Mouse (Mus musculus): ENCODE results near the gene Cbfa2t2. TPM values are rescaled to one million over a fixed set of nuclear protein-coding genes. Genes with fewer than 3 reads are reported as not detected.

Gene Cbfa2t2
- polyA plus RNA-seq, 1 experiment from 2014 or later = 43.6 TPM

DNA sequence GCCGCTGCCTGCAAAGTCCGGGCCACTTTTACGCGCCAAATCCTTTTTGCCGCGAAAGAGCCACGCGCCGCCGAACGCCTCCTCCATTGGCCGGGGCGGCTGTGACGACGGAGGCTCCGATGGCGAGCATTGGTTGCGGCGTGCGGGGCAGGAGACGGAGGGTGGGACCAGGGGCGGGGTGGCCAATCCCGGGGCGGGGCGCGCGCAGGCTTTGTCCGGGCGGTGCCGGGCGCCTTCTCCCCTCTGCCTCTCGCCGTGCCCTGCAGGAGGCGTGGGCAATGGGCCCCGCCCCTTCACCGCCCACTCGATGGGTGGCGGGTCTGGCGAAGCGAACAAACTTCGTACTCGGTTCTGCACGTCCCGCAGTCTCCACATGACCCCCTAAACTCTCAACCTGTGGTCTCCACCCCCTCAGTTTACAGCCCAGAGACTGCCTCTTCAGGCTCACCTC, 133.6 kb downstream of the Cbfa2t2 start, which contains the start of gene E2f1:
Gene E2f1 (minus strand): TSS at position 57 of the 451 bp plus-strand sequence.
- Histone ChIP-seq H3K9ac (peak within 1 kb of the TSS; percentile 44), H3K27me3 (no peaks in the 10 kb centered on the region), H3K4me3 (replicated peaks) (peak within 1 kb of the TSS; percentile 77), H3K4me2 (replicated peaks) (peak within 1 kb of the TSS; percentile 77), H3K9me3 (replicated peaks) (no peaks in the 10 kb centered on the region), H3K36me3 (no peaks in the 10 kb centered on the region), H3K4me1 (peaks cover 51% of the 10 kb centered on the region), H3K27ac (replicated peaks) (peak within 1 kb of the TSS; percentile 85)
- under 1% methylated on average over 42 of the region's 44 CpGs for WGBS
- ATAC-seq (ENCODE audit: insufficient number of reproducible peaks, low FRiP score, low TSS enrichment, low read depth) = peak; percentile 97

DNA sequence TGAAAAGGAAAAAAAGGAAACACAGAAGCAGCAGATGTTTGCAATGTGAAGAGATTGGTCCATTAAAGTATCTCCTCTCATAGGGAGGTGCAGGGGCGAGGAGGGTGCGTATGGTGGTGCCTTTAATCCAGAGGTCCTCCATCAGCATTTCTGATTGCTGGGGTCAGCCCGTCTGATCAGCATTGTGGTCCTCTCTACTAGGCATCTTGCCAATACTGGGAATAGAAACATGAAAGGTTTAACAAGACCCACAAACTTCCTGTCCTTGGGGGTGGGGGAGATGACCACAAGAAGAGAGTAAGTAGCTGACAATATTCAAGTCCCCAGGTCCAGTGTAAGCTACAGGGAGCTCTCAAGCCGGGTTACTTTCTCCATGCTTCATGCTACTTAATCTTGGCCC, 134.4 kb downstream of the Cbfa2t2 start:
- H3K4me3 ChIP-seq (replicated peaks) = peak overlapping the region; percentile 77
- H3K9me3 ChIP-seq (replicated peaks) = no peaks in the 10 kb centered on the region
- no peak overlapping the region for H3K9ac ChIP-seq
- peaks cover 51% of the 10 kb centered on the region for H3K4me1 ChIP-seq
- peak overlapping the region; percentile 77; the same call in 1 of the 2 replicates for H3K4me2 ChIP-seq (replicated peaks)
- no peak for ATAC-seq (ENCODE audit: insufficient number of reproducible peaks, low FRiP score, low TSS enrichment, low read depth)
- no peaks in the 10 kb centered on the region for H3K36me3 ChIP-seq
- H3K27ac ChIP-seq (replicated peaks) = peak overlapping the region; percentile 70; the same call in 1 of the 2 replicates
- WGBS = 66% methylated on average over 4 of the region's 4 CpGs
- no peaks in the 10 kb centered on the region for H3K27me3 ChIP-seq

DNA sequence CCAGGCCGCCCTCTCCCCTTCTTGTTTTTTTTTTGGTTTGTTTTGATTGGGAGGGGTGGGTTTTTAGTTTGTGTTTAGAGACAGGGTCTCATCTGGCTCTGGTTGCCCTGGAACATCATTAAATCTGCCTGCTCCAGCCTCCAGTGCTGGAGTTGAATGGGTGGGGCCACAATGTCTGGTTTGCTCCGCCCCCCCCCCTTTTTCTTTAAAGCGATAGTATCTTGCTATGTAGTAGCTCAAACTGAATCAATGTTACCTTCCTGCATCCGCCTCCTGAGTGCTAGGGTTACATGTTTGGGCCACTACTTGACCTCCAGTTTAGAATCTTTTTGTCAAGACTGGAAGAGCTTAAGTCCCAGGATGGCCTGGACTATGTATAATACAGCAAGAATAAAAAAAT, 135.0 kb downstream of the Cbfa2t2 start:
- ATAC-seq (ENCODE audit: insufficient number of reproducible peaks, low FRiP score, low TSS enrichment, low read depth) = no peak
- Histone ChIP-seq H3K4me1 (peaks cover 47% of the 10 kb centered on the region), H3K27me3 (no peaks in the 10 kb centered on the region)

DNA sequence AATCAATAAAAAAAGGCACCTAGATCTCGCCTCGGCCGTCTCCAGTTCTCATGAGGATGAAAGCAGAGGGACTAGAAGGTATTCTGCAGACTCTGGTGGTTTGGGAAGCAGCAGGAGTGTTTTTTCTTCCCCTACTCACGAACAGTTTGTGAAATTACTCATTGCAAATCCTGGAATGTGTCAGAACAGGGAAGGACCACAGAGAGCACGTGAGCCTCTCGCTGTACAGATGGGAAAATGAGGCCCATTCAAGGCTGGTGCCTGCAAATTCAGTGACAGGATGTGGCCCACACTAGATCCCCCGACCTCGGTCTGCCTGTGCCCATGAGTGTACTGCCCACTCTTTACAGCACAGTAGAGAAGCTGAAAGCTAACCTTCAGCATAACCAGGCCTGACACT, 135.7 kb downstream of the Cbfa2t2 start:
- Histone ChIP-seq H3K27me3 (no peaks in the 10 kb centered on the region), H3K9ac (no peak overlapping the region), H3K27ac (replicated peaks) (peak overlapping the region; percentile 77), H3K9me3 (replicated peaks) (no peaks in the 10 kb centered on the region), H3K36me3 (no peaks in the 10 kb centered on the region), H3K4me3 (replicated peaks) (no peak overlapping the region), H3K4me1 (peaks cover 41% of the 10 kb centered on the region), H3K4me2 (replicated peaks) (no peak overlapping the region)
- ATAC-seq (ENCODE audit: insufficient number of reproducible peaks, low FRiP score, low TSS enrichment, low read depth) = no peak
- 46% methylated on average over 8 of the region's 8 CpGs for WGBS

More for the DNA sequence above, 135.0 kb downstream of the Cbfa2t2 start:
- no peaks in the 10 kb centered on the region for H3K36me3 ChIP-seq
- H3K9ac ChIP-seq = no peak overlapping the region
- H3K4me2 ChIP-seq (replicated peaks) = no peak overlapping the region
- WGBS = 80% methylated on average over 4 of the region's 4 CpGs
- no peak overlapping the region for H3K4me3 ChIP-seq (replicated peaks)
- H3K27ac ChIP-seq (replicated peaks) = no peak overlapping the region
- H3K9me3 ChIP-seq (replicated peaks) = no peaks in the 10 kb centered on the region

DNA sequence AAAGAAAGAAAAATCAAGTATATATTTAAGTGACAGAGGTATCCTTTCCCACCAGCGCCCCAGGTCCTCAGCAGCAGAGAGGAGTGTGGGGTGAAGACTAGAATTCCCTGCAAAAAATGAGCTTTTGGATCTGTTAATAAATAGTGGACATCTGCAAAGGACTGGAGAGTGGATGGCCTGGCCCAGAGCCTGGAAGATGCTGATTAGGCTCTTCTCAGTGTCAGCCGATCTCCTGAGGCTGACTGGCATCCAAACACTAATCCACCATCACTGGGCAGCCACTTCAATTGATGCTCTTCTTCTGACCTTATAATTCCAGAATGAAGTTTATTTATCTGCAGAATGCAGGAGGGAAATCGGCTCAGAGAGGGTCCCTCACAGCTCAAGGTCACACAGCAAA, 136.7 kb downstream of the Cbfa2t2 start:
- ATAC-seq (ENCODE audit: insufficient number of reproducible peaks, low FRiP score, low TSS enrichment, low read depth) = no peak
- Histone ChIP-seq H3K27ac (replicated peaks) (no peak overlapping the region), H3K4me2 (replicated peaks) (no peak overlapping the region), H3K9ac (no peak overlapping the region), H3K9me3 (replicated peaks) (no peaks in the 10 kb centered on the region), H3K4me1 (peaks cover 34% of the 10 kb centered on the region), H3K27me3 (no peaks in the 10 kb centered on the region), H3K4me3 (replicated peaks) (no peak overlapping the region), H3K36me3 (no peaks in the 10 kb centered on the region)
- 73% methylated on average over 3 of the region's 3 CpGs for WGBS

DNA sequence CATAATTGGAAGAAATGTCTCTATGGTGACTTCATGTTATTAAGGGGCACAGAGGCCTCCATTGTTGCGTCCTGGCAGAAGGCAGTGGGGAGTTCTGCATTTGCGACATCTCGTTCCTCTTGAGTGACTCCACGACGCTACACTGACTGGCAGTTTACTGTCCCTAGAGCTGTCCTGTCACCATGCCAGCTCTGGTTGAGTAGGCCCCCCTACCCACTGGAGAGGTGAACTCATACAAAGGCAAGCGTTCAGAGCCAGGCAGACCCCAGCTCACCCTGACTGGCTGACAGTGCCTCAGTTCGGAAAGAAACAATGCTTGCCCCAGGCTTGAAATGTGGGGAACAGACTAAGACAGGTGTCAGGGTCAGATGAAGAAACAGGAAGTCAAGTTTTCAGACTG, 138.0 kb downstream of the Cbfa2t2 start:
- Histone ChIP-seq H3K27me3 (no peaks in the 10 kb centered on the region), H3K9ac (no peak overlapping the region), H3K9me3 (replicated peaks) (no peaks in the 10 kb centered on the region), H3K4me1 (peaks cover 22% of the 10 kb centered on the region), H3K27ac (replicated peaks) (no peak overlapping the region), H3K36me3 (no peaks in the 10 kb centered on the region), H3K4me2 (replicated peaks) (no peak overlapping the region), H3K4me3 (replicated peaks) (no peak overlapping the region)
- WGBS = 58% methylated on average over 7 of the region's 7 CpGs
- no peak for ATAC-seq (ENCODE audit: insufficient number of reproducible peaks, low FRiP score, low TSS enrichment, low read depth)

DNA sequence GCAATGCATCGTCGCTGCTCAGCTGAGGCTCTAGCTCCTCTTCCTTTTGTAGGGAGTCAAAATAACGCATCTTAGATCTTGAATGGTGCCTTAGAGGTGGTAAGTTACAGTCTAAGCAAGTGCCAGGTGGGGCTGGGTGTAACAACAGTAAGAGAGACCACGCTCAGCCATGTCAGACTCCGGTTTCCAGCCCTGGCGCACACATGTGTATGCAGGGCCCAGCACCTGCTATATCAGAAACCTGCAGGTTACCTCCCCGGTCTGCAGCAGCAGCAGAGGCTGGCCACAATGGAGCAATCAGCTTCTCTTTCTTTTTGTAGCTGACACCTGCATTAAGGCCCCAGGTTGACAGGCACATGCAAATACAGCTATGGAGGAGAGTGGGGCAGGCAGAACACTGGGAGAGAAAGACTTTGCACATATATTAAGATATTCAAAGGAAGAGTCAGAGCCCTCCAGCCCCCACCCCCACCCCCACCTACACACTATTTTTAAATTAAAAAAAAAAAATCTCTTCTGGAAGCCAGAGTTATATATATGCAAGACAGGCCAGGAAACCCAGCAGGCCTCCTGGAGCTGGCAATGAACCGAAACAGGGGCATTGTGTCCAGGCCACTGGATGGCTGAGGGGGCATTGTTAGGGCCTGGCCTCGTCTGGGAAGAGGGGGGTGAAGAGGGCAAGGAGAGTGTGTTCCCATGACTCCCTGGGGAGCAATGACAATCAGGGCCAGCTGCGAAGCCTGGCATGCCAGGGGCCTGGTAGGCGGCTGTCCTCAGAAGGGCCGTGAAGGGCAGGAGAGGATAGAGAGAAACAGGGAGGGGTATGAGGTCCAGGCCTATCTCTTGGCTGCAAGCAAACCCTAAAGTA, 140.8 kb downstream of the Cbfa2t2 start:
- Histone ChIP-seq H3K27me3 (no peaks in the 10 kb centered on the region), H3K4me2 (replicated peaks) (no peak overlapping the region), H3K27ac (replicated peaks) (no peak overlapping the region), H3K36me3 (no peaks in the 10 kb centered on the region), H3K9ac (no peak overlapping the region), H3K4me1 (0 out of 2 replicates have a peak, but pooled peaks cover under 1% of the 10 kb centered on the region), H3K4me3 (replicated peaks) (no peak overlapping the region), H3K9me3 (replicated peaks) (no peaks in the 10 kb centered on the region)
- 48% methylated on average over 12 of the region's 12 CpGs for WGBS
- ATAC-seq (ENCODE audit: insufficient number of reproducible peaks, low FRiP score, low TSS enrichment, low read depth) = no peak

DNA sequence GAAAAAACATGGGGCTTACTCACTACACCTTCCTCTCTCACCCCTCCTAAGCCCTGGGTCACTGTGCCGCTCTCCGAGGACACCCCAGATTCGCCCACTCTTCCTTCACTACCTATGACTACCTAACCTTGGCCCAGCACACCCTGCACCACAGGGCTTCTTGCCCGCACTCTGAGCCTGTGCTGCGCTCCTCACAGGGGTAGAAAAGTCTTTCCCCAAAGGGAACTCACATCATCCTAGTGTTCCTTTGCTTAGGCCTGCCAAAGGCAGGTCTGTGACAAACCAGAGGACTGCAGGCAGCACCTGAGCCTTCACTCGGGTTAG, 141.4 kb downstream of the Cbfa2t2 start:
- 88% methylated on average over 6 of the region's 6 CpGs for WGBS
- Histone ChIP-seq H3K27me3 (no peaks in the 10 kb centered on the region), H3K9ac (no peak overlapping the region), H3K27ac (replicated peaks) (no peak overlapping the region), H3K4me3 (replicated peaks) (no peak overlapping the region), H3K9me3 (replicated peaks) (no peaks in the 10 kb centered on the region), H3K36me3 (no peaks in the 10 kb centered on the region), H3K4me2 (replicated peaks) (no peak overlapping the region), H3K4me1 (no peaks in the 10 kb centered on the region)
- no peak for ATAC-seq (ENCODE audit: insufficient number of reproducible peaks, low FRiP score, low TSS enrichment, low read depth)

DNA sequence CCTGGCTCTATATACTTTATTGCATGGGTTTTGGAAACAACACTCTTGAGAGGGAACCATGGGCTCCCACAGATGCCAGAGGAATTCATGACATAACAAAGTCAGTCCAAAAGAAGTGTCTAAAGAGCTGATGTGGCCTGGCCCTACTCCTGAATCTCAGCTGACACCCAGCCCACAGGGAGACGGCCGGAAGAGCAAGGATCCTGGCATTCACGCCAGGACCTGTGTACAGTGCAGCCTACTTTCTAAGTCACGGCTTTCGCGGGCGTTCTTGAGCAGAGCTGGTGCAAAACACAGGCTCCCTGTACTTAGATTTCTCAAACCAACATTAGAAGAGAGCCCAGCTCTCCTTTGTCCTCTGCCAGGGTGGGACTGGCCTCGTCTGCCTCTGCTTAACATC, 144.3 kb downstream of the Cbfa2t2 start:
- peaks cover 23% of the 10 kb centered on the region for H3K4me1 ChIP-seq
- no peak overlapping the region for H3K9ac ChIP-seq
- no peak overlapping the region for H3K4me2 ChIP-seq (replicated peaks)
- no peaks in the 10 kb centered on the region for H3K36me3 ChIP-seq
- H3K27ac ChIP-seq (replicated peaks) = no peak overlapping the region
- no peak for ATAC-seq (ENCODE audit: insufficient number of reproducible peaks, low FRiP score, low TSS enrichment, low read depth)
- H3K27me3 ChIP-seq = no peaks in the 10 kb centered on the region
- H3K4me3 ChIP-seq (replicated peaks) = no peak overlapping the region
- 68% methylated on average over 8 of the region's 8 CpGs for WGBS
- H3K9me3 ChIP-seq (replicated peaks) = no peaks in the 10 kb centered on the region

DNA sequence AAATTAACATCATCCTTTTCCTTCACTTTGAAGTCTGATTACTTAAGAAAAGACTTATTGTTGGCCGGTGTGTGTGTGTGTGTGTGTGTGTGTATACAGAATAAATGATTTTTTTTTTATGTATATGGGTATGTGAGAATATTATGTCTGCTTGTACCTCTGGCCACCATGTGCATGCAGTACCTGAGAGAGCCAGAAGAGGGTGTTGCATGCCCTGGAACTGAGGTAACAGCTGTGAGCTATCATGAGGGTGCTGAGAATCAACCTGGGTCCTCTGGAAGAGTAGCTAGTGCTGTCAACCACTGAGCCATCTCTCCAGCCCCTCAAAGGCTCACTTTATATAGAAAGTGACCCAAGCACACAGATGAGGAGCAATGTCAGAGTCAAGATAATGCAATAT, 145.1 kb downstream of the Cbfa2t2 start:
- Histone ChIP-seq H3K27ac (replicated peaks) (no peak overlapping the region), H3K4me2 (replicated peaks) (no peak overlapping the region), H3K4me3 (replicated peaks) (no peak overlapping the region), H3K36me3 (peaks cover 1% of the 10 kb centered on the region; the same call in 1 of the 2 replicates), H3K9me3 (replicated peaks) (no peaks in the 10 kb centered on the region), H3K9ac (no peak overlapping the region), H3K4me1 (peaks cover 26% of the 10 kb centered on the region), H3K27me3 (no peaks in the 10 kb centered on the region)
- WGBS = 94% methylated on average over 1 of the region's 1 CpGs
- no peak for ATAC-seq (ENCODE audit: insufficient number of reproducible peaks, low FRiP score, low TSS enrichment, low read depth)

DNA sequence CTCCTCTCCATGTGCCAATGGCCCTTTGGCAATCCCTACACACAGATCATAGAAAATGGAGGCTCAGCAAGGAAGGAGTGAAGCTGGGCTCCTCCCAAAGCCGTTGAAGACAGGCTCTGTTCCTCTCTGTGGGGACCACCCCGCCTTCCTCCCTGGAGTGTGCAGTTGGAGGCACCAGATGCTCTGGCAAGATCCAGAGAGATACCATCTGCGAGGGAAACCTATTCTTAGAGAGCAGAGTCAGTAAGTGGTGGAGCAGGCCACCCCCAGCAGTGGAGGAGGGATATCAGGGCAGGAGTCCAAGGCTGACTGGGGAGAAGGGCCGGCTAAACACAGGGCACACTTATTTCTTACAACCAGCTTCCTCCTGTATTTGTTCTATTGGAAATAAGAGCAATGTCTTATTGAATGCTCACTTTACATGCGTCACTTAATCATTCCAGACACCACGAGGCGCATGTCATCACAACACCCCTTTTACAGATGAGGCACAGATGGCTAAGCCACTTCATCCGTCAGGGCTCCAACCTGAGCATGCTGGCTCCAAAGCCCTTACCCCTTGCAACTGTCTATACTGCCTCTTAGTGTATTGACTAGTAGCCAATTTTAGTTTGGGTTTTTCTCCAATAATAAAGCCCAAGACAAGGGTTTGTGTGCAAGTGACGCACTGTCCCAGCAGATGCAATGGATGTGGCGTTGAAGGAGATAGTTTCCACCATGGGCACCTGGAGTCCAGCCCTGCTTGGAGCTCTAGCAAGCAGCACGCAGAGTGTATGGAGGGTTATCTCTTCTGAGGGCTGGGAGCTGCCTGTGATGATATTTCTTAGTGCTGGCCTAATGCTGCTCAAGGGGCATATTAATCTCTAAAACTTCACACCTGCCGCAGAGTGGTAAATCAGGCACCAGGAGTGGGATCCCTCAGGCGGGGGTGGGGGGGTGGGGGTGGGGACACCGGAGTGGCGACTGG, 147.9 kb downstream of the Cbfa2t2 start:
- no peak overlapping the region for H3K4me2 ChIP-seq (replicated peaks)
- H3K4me1 ChIP-seq = peaks cover 26% of the 10 kb centered on the region
- no peaks in the 10 kb centered on the region for H3K27me3 ChIP-seq
- ATAC-seq (ENCODE audit: insufficient number of reproducible peaks, low FRiP score, low TSS enrichment, low read depth) = peak; percentile 73
- H3K36me3 ChIP-seq = peaks cover 15% of the 10 kb centered on the region
- 50% methylated on average over 15 of the region's 15 CpGs for WGBS
- H3K9ac ChIP-seq = no peak overlapping the region
- peak overlapping the region; percentile 66 for H3K27ac ChIP-seq (replicated peaks)
- no peak overlapping the region for H3K4me3 ChIP-seq (replicated peaks)
- H3K9me3 ChIP-seq (replicated peaks) = no peaks in the 10 kb centered on the region
